Mouse (Mus musculus) thymus, postnatal 4 days (tissue): ENCODE measurements around the gene Mthfd1l.
"Not testable (repeated sequence)": the region's sequence is repeated elsewhere in the genome, so short reads cannot be mapped to it uniquely, and the experiment has no call there.

Experiments used
- DNase-seq: peaks from one replicate; pipeline ENCODE4 v3.0.0; 2021

Gene Mthfd1l

DNA sequence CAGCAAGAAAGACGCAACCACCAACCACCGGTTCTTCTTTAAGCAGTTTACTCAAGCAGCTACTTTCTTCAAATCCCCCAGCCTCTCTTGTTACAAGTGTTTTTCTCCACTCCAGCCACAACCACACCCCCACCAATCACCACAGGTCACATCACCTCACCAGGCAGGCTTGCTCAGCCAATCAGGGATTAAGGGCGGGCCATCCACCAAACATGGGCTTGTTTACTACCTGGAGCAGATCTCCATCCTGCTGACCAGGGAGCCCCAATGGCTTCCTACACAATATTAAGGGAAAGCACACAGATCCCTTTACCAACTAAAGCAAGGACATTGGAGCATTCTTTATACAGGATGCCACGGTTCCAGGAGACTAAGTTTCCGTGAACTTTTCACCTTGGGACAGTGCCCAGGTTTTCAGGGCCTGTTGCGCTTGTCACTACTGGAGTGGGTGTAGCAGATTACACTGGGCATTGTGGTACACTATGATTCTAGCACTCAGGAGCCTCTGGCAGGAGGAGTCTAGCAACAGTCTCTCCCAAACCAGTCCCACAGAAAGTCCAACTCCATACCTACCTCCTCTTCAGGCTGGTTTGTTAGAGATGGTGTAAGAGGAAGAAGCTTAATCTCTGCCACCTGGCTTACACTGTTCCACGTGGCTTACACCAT is 150.5 kb downstream of the Mthfd1l start:
- not testable (repeated sequence) for DNase-seq

- DNase-seq: no peak
Observed at GRCm38 (mm10) chr10:4124148-4124547, 151.2 kb downstream of the Mthfd1l start.

- DNase-seq: no peak
Observed at GRCm38 (mm10) chr10:4125232-4125631, 152.3 kb downstream of the Mthfd1l start.

DNA sequence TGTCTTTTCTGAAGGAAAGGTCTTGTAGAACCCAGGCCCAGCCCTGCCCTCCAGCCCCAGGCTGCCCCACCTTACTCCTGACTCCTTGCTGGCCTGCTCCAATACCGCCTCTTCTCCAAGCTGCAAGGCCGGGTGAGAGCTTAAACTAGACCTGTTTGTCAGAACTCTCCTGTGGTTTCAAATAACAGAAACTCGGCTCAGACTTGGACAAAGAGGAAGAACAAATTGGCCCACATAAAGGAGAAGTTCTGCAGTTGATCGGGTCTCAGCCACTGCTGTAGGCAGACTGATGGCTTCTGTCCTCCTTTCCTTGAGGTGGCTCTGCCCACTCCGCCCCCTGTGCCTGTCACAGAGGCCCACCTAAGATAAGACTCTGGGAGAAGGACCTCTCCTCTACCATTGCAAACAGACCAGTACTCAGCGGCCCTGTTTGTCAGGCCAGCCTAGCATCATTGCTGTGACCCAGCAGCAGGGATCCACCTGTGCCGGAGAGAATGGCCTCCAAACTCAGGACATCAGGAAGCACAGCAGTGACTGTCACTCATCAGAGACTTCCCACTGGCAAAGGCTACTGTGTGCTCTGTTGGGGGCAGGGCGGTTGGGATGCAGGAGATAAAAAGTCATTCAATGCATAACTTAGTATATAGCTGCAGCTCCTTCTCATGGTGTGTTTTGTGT is 153.6 kb downstream of the Mthfd1l start:
- DNase-seq: no peak

DNA sequence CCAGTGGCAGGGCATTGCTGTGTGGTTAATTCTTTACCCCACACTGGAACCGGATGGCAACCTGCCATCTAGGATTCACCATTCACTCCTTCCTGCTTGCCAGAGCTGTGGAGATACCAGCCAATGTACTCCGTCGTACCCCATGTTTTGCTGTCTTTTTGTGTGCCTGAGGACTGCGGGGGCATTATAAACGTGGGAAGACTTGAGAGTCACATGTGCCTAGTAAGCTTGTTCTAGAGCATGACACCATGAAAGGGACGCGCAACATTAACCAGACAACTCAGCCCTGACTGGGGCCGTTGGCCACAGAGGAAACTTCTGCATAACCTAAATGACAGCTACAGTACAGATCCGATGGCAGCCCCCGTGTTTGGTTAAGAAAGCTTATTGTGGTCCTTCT is 155.5 kb downstream of the Mthfd1l start:
- no peak for DNase-seq

DNA sequence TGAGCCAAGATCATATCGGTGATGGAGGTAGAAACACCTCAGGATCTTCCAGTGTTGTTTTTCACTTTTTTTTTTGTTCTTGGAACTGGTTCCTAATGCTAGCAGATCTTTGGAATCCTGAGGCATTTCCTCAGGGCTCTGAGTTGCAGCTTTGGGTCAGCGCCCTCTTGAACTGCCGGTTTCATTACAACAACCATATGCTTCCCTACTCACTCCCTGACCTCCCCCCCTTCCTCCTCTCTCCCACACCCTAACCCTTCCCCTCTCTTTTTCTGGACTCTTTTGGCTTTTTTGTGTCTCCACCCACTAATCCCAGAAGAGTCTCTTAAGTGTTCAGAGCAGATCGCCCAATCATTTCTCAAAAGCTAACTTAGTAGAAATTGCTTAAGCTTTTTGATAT is 156.0 kb downstream of the Mthfd1l start:
- DNase-seq: no peak

DNA sequence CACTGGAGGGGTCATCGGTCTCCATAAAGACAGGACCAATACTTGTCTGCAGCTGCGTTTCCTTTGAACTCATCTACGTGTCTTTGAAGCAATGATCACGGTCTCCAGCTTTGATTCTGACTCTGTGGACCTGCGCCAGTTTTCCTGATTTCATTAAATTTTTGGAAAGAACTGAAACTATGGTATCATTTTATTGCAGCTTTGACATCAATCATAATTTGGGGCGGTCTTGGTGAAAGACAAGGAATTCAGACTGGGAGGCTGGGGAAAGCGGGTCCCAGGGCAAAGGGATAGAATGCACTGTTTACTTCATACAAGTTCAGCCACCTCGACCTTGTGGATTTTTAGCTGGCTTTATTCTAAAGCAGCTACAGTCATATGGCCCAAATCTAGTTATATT is 156.5 kb downstream of the Mthfd1l start:
- no peak for DNase-seq

DNA sequence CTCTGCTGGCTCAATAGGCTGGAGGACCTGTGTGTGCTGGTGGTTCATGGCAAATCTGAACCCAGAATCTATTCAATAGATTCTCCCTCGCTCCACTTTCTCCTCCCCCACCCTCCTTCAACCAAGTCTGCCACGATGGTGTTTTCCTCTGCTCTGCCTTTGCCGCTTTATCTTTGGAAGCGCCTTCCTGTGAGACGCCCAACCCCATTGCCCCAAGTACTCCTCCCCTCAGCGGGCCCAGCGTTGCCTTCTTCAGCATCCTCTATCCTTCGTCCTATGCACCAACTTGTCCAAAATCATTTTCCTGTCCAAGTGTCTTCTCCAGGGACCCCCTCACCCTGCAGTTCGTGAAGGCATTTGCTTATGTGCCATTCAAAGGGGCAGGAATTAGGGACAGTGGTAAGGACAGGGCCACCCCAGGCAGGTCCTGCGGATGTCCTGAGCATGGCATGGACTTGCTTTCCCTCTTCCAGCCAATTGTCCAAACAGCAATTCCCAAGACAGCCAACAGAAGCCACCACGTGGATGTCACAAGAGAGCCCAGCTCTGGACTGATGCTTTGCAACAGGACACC is 157.2 kb downstream of the Mthfd1l start:
- DNase-seq: no peak

DNA sequence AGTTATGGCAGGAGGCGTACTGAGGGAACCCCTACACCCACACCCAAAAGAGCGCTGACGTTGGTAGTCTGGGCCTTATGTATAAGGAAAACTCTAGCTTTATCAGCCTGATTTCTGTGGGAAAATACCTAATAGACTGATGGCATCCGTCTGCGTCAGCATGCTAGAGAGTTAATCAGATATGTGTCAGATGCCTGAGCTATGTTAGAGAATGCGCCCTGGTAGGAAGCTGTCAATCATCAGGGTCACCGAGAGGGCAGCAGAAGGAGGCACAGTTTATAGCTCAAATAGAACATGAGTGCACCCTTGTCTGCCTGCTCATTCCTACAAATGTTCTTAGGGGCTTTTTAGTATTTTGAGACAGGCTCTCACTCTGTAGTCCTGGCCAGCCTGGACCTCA is 159.8 kb downstream of the Mthfd1l start:
- no peak for DNase-seq

DNA sequence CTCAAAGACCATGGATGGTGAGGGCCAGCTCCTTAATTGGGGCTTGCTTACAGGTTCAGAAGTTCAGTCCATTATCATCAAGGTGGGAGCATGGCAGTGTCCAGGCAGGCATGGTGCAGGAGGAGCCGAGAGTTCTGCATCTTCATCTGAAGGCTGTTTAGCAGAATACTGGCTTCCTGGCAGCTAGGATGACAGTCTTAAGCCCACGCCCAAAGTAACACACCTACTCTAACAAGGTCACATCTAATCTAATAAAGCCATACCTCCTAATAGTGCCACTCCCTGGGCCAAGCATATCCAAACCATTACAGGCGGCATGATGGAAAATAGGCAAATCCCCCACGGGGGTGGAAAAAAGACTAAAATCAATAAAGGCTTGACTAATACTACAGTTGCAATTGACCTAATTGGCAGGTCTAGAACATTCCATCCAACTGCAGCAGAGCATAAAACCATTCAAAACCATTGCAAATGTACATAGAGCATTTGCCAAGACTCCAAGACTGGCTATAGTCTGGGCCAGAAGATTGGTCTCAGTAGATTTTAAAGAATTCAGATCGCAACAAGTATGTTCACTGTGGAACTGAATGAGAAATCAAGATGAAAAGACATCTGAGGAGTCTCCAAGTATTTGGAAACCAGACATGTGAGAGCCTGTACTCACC is 162.3 kb downstream of the Mthfd1l start:
- no peak for DNase-seq

- DNase-seq: no peak
Observed at GRCm38 (mm10) chr10:4139531-4139930, 166.6 kb downstream of the Mthfd1l start.

DNA sequence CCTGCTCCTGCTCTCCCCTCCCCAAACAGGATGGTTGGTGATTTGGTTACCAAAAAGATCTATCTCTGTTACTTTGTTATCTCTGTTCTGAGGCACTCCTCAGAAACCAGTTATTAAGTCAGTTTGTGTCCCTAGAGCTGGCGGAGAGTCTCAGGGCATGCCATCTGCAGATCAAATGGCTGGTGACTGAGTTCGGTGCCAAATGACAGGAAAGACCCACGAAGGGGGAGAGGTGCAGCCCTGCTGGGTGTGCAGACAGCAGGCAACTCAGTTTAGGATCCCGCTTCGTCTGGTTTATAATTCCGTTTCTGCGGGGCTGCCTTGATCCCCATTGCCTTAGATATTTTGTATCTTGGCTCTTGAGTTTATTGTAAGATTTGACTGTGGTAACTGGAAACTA is 168.8 kb downstream of the Mthfd1l start:
- no peak for DNase-seq

GRCm38 (mm10) chr10:4142816-4143215 is 169.9 kb downstream of the Mthfd1l start:
- DNase-seq: no peak

DNA sequence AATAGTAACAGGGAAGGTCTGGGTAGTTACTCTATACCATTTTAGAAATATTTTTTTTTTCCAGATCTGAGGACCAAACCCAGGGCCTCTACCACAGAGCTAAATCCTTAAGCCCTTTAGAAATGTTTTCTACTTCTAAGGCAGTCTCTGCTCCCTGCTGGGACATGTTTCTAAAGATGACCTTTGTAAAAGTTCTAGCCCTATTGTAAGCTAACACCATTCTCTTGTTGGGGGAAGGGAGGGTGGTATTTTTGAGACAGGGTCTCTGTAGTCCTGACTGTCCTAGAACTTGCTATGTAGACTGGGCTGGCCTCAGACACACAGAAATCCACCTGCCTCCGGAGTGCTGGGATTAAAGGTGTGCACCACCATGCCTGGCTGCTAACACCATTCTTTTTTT is 170.5 kb downstream of the Mthfd1l start:
- no peak for DNase-seq

DNA sequence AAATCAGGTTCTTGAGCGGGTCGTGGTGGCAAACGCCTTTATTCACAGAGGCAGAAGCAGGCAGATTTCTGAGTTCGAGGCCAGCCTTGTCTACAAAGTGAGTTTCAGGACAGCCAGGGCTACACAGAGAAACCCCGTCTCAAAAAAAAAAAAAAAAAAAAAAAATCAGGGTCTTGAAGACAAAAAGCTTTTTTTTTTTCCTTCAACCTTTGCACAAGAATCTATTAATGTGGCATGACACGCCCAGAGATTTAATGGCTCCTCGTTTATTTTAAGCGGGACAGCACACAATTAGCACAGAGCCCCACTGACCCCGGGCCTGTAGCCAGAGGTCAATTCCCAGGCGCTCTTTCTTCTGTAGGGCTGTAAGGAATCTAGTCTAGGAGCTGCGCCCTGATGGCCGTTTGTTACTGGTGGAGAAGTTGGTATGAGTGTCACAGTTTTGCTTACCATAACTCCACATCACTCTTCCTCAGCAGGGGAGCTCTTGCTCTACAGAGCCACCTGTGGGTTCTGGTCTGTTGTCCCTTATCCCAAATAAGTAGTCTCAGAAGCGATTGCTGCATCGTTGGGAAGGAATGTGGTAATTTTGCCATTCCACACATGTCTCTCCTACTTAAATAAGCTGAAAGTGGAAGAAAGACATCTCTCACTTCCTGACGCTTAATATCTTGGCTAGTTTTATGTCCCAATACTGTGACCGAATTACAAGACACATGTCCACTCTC is 172.3 kb downstream of the Mthfd1l start:
- no peak for DNase-seq

- DNase-seq: no peak
Observed at GRCm38 (mm10) chr10:4146947-4147346, 174.0 kb downstream of the Mthfd1l start.

DNA sequence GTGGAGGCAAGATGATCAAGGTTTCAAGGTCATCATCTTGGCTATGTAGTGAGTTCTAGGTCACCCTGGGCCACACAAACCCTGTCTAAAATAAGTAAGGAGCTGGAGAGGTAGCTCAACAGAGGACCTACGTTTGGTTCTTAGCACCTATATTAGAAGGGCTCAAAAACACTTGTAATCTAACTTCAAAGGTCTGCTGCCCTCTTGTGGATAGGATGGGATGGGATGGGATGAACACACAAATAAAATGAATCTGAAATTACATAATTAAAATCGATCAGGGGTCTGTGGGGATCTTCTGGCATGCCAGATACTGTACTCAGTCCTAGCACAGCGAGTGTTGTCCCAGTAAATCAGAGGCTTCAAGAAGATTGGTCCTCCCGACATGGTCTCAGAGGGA is 178.2 kb downstream of the Mthfd1l start:
- DNase-seq: no peak

DNA sequence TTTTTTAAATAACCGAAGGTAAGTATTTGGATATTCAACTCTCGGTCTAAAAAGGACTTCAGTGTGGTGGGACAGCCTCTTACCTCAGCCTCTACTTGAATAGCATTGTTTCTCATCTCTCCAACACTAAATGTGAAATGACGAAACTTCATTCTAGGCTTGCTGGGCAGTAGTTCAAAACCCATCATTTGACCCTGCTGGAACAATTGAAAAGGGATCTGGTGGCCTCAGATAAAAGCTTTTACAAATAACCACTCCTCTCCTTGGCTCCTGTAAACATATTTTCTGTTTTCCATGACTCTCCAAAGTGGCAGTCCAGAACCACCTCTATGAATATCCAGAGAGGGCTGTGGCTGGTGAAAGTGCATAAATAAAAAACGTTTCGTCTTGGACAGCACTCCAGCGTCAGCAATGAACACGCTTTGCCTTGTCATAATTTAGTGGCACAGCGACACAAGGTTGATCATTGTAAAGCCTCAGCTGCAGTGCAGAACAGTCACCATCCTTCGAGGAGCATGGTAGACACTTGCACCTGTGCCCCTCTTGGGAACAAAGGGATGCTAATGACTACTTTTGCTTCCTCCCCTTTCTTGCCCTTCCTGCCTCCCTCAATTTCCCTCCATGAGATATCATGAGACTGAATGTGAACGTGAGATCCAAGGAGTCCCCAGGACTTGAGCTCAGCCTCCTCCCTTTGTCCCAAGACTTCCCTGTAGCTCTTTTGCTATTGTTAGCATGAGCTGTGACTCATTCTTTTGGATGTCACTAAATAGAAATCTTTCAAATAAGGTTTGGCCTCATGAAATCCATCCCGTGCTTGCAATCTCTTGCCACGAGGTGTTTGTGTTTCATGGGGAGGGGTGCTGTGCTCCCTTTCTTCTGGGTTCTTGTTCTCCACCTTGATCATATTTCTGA is 179.2 kb downstream of the Mthfd1l start:
- no peak for DNase-seq

GRCm38 (mm10) chr10:4153031-4153430 is 180.1 kb downstream of the Mthfd1l start:
- DNase-seq: no peak

DNA sequence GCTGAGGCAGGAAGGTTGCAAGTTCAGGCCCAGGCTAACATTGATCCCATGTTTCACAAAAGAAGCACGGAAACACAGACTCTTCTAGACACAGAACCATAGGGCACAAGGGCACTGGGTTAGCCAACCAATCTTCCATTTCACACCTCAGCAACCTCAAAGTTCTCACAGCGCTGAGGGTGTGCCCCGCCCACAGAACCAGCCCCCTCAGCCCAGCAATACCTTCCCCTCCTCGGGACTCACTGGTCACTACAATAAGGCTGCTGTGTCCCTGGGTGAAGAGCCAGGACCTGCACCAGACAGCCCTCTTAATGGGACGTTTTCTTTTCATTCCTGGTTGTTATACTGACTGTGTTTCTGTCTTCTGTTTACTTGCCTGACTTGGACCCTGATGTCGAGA is 181.1 kb downstream of the Mthfd1l start:
- no peak for DNase-seq

DNA sequence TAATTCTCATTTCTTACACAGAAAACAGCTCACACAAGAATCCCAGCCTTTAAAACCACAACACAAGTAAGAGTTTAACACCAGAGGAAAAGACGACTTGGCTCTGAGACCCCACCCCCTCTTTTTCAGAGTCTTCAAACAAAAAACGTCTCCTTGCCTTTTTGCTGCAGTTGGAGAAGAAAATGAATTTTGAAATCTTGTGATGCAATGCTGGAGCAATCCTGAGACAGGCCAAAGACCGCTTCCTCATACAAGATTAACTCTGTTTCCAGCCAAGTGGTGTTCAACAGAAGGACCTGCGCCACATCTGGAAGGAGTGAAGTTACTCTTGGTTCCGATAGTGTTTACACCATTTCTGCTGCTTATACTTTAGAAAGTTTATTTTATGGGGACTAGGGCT is 182.6 kb downstream of the Mthfd1l start:
- DNase-seq: no peak

DNA sequence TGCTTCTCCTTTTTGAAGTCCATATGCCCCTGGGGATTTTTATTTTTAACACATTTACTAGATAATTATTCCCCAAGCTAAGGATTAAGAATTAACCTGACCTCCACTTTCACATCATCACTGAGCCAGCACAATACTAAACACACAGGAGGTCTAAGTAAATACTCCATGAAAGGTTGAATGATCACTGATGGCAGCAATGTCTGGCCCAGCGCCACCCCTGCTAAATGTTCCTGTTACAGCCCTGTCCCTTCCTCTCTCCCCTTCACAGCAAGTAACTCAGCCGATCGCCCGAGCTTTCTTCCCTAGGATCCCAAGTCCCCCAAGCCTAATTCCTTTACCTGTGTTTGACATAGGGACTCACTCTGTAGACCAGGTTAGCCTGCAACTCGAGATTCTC is 185.6 kb downstream of the Mthfd1l start:
- no peak for DNase-seq
